Mouse (Mus musculus) cerebellum, postnatal 14 days (tissue): ENCODE data around the gene Haus3.

Source experiments
- DNase-seq, 2 experiments: peaks; one replicate each; pipeline ENCODE4 v3.0.0; 2021; ENCODE audit warnings: mixed read lengths in 2 of 2

Haus3 gene

DNA sequence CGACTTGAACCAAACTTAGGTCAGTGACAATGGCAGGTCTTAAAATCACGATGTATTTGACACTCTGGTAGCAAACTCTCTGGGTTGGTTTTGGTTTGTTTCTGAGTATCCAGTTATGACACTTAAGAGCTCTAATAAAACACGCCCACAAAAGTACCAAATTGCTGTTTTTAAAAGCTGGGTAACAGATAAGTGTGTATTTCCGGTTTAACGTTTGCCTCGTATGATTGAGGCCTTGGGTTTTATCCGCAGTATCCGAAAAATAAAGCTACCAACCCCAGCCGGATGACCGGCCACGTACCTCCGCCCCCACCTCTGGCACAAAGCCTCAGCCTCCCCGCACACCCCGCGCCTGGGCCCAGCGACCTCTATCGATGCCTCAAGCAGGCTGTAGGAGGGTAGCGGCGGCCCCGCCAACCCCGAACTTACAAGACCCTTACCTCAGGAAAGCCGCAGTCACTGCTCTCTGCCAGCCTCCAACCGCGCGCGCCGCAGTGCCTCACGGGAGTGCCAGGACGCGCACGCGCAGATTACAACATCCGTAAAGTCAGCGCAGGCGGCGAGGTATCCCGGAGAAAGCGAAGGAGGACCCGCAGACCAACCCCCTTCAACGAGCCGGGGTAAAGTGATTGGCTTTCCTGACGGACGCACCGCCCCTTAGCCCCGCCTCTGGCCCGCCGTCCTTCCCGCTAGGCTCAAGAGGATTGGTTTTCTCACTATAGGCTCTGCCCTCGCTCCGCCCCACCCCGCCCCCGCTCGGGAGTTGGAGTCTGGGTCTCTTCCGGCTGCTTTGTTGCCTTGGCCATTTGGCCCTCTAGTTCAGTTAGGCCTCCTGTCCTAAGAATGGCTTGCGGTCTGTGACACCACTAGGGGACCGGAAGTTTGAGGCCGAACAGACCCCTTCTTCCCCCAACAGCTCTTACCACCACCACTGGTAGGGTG, at the start of gene Haus3, which contains the start of gene Poln:
Gene Haus3, minus strand, starts transcription at position 578 of the 942 bp plus-strand sequence.
Gene Poln, minus strand, starts transcription at position 499 of the 942 bp plus-strand sequence.
- peak; percentile 97 for DNase-seq

DNA sequence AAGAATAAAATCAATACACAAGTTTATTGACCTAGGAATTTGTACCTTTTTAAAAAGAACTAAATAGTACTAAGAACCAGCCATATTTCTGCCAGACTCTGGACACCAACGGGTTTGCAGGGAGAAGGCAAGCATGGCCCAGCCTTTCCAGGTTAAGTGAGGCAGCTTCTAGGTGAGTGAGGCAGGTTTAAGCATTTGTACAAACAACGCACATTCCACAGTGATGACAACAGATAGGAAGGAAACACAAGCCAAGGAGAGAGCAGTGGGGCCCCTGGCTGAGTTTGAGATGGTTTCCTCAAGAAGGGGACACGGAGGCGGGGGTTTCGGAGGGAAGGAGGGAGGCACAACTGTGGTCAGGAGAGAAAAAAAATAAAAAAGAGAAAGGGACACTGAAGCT, 49.3 kb upstream of the Haus3 start:
- DNase-seq: no peak

DNA sequence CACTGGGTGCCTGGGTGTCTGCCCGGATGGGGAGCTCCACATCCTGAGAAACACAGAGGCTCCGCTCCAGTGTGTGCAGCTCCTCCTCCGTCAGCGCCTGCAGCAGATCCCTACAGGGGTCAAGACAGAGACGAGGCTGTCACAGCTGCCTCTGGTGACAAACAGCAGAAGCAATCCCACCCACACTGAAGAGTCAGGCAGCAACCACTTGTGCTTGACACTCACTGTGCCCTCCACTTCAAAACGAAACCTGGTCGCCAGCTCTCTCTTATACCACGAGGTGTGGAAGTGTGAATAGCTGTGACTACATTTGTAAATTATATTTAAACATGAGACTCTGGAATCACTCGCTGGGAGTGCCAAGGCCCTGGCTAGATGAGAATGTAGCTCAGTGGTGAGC, 48.4 kb upstream of the Haus3 start:
- no peak for DNase-seq

DNA sequence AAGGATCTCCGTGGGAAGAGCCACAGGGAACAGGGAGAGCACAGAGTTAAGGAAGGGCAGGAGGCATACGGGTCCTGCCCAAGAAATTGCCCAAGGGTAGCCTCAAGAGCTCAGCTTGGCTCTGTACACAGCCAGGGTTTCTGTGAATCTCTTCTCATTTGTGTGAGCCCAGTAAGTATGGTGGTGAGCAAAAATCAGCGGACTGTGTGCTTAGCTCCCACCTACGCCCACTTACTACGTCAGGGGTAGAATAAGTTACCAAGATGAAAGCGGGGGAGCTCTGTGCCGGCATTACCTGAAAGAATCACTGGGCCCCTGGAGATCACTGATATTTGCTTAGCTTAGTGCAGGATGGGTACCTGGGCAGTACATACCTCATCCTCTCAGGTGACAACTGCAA, 46.7 kb upstream of the Haus3 start:
- DNase-seq: no peak

DNA sequence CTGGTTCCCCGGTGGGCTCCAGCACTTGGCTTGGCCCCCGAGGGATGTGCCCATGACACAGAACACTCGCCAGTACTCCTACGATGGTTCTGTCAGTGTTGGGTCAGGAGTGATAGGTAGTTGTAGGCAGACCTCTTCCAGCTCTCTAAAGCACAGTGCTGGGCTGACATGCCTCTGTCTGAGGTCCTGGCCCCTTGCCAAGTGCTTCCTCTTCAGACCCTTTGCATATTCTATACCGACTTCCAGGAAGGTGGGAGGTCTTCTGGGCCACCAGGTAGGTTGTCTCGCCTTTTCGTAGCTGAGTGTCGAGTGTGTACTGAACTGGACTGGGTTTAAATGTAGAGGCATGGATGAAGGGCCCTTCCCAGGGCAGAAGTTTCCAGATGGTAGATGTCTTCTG, 44.3 kb upstream of the Haus3 start:
- DNase-seq: peak; percentile 53 to 60

DNA sequence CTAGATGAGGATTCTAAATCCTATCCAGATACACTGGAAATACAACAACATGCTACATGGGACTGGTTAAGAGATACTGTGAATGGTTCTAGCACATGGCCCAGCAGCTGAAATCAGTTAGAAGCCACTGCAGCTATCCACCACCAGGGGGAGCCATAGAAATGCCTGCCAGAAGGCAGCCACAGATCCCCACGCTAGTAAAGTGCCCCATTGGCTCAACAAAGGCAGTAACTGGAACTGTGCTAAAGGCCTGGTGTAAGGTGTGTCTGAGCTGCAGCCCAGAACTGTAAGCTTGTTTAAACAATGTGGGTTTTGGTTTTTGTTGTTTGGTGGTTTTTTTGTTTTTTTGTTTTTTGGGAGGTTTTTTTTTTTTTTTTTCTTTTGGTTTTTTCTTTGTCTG, 41.0 kb upstream of the Haus3 start:
- peak; percentile 86 to 87 for DNase-seq

DNA sequence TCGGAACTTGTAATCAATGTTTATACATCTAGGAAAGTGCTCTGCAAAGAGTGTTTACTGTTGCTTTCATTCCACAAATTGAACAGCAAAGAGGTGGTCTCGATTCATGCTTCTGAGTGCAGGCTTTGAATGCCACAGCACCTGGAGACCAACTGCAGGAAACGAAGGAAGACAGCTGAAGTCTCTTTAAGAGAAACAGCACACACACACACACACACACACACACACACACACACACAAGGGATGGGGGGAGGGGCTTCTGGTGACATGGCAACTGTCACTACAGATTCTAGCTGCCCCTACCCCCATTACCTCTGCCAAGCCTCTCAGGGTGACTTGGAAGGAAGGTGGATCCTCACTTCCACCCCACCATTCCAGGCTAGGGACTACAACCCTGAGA, 38.2 kb upstream of the Haus3 start:
- DNase-seq: no peak

DNA sequence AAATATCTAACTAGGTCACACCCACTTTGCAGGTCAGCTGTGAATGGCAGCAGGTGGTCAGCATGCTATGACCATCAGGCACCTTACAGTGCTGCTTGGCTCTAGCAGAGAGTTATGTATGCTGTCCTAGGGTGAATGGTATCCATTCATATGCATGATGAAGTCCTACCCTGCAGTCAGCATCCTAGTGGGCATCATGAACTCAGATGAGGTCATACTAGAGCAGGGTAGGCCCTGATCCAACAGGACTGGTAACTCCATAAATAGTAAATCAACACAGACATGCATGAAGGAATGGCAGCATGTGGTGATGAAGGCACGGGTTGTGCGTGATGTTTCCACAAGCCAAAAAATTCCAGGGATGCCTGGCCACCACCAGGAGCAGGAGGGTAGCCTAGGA, 36.5 kb upstream of the Haus3 start:
- peak; percentile 61 to 72 for DNase-seq

DNA sequence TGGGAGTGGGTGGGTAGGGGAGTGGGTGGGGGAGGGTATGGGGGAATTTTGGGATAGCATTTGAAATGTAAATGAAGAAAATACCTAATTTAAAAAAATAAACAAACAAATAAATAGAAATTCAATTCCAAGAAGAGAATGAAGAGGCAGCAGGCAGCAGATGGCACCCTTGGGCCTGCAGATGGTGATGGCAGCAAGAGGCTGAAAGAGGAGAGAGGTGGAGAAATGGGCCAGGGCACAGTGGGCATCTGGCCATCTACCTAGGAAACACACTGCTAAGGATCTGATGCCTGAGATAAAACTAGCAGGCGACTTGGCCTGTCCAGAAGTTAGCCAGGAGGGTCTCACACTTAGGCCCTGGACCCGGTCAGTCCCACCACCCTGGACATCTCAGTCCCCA, 35.6 kb upstream of the Haus3 start:
- peak; percentile 92 for DNase-seq

DNA sequence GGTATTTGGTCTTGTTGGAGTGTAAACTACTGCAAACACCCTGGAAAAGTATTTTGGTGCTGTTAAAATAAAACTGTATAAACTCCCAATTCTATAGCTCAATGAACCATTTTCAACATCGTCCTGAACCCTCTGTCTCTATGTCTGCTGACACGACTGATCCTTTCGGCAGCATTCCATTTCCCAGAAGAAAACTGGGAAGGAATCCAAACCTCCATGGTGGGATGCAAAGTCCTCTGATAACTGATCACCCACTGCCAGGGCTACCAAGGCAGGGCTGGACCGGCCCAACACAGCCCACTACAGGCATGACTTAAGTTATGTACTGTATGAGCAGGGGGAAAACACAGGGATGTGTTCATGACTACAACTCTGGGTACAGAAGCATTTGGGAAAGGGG, 32.7 kb upstream of the Haus3 start:
- DNase-seq: peak in 1 of 2 experiments; percentile 59

DNA sequence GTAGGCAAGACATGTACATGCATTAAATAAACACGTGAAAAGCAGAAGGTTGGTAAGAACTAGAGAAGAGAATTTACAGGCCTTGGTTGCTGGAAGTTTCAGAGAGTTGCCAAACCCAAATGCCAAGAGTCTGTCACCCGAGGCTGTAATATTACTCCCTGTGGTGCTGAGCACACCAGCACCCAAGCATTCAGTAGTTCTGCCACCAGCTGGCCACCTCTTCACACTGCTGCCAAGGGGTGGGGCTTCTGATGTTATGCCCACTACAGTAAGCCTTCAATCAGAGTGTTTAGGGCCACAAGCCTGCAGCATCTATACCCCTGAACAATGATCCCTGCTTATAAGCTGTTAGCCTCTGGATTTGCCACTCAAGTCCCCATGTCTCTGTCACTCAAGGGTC, 32.1 kb upstream of the Haus3 start:
- DNase-seq: no peak

DNA sequence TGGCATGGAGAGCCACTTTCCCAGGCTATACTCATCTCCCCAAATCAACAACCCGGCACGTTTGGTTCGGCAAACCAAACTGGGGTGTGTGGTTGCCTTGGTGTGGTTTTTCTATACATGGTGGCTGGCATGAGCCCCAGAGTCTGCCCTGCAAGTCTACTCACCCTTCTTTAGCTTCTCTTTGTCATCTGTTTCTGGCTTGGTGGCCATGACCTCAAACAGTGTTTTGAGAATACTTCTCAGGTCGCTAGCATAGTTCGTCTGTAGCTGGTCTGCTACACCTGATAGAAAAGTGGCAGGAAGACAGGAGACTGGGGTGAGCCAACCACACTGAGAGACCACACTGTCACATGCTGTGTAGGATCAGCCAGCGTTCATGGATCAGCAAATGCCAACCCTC, 29.3 kb upstream of the Haus3 start:
- DNase-seq: no peak

DNA sequence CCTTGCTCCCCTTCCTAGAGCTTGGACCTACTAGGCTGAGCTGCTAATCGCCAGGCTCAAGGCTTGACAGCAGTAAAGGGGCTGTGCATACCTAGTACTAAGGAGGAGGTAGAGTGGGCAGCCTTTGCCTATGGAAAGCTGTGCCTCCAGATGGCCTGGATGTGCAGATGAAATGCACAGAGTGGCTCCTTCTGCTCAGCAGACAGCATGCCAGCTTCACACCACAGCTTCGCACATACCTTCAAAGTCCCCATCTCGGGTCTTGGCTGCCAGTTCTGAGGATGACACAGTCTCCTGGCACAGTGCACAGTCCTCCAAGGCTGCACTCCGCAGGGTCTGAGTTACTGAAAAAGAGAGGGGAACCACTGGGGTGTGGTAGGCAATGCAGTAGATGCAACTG, 27.9 kb upstream of the Haus3 start:
- peak; percentile 73 for DNase-seq

DNA sequence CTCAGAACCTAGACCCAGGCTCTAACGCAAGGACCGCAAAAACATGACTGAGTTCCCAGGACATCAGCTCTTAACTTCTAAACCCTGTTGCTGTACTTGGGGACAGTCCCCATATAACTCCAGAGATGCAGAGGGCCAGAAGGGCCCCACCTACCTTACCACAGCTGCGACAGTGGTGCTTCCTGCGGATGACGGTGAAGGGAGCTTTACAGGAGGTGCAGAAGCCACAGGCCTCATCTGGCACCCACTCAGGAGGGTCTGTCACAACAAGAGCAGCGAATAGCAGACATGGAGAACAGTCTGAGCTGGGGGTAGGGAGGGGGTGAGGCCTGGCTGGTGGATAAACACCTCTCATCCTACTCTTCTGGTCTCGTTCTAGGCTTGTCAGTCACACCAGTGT, 27.1 kb upstream of the Haus3 start:
- no peak for DNase-seq

DNA sequence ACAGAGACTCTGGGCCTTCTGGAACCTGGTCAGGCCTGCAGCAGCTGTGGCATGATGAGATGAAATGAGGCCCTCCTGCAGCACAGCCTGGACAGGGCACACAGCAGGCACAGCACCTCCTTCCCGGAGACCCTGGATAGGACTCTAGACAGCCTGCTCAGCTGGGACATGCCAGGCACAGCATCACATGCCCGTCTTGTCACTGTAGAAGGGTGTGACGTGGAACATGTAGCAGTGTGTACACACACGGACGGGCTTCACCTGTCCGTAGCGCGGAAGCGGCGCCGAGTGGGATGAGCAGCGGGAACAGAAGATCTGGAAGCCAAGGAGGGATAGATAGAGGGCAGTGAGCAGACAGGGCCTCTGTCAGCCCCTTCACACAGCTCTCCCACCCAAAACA, 26.5 kb upstream of the Haus3 start:
- peak in 1 of 2 experiments; percentile 6 for DNase-seq

DNA sequence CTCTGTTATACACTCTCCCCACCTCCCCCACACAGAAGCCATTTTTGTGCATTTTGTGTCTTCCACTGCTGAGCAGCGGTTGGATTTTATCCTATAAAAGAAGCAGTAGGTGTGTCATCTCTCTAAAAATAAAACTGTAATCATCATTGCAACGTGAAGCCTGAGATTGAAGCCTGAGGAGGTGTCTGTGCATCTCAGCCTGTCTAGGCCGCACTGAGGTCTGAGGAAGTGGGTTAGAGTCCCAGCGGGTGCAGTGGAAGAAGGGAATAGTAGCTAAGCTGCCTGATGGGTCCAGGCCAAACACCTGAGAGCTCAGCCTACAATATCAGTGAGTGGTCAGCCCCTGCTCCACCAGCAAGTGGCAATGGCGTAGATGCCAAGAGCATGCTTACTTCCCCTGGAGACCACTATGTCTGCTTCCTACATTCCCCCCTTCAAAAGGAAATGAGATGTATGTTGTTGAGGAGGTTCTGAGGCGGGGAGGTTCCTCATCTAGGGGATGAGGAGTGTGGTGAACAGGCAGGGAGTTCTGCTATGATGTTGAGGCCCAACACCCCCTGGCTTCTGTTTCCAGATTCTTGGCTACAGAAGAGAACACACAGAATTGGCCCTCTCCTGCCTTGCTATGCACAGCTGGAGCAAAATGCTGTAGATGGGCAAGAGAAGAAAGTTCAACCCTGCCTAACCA, 25.8 kb upstream of the Haus3 start:
- DNase-seq: no peak

DNA sequence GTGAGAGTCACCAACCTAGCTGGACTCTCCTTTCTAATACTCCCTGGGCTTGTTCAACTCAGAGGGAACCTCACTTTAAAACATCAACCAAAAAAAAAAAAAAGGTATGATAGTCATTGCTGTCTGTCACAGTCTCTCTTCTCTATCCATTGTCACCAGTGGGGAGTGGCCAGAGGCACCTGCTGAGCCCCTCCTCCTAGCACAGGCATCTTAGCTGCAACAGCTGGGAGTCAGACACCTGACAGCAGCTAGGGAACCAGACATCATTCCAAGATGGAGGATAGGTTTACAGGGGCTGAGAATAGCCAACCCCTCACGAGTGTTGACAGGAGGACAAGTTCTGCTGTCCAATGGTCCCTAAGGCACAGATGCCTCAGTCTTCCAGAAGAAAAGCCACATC, 25.1 kb upstream of the Haus3 start:
- no peak for DNase-seq

DNA sequence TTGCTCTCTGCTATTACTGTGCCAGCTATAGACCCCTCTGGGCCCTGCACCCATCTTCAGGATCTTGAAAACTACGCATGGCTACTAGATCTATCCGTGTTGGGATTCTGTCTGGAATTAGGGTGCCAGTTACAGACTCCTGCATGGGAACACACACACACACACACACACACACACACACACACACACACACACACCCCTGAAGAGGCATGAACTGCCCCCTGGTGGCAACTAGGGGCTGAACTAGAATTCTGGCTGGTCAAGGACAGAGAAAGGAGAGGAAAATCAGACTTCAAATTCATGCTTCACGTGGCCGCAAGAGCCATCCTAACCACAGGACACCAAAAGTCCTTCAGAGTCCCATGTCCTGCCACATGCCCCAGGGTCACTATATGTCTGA, 22.5 kb upstream of the Haus3 start:
- peak in 1 of 2 experiments; percentile 60 for DNase-seq

DNA sequence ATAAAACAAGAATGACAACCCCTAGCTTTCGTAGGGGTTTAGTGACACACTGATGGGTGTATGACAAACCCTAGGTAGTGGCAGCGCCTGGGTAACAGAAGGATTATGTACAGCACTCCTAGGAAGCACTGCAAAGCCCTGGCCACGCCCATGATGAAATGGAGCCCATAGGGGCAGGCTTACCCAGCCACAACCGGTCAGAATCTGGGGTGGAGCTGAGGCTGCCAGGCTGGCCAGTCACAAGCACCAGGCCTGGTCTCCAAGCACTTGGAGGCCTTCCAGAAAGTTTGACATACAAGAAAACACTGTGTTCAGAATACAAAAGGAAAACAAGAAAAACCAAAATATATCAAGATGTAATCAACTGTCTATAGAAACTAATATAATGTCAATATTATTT, 21.7 kb upstream of the Haus3 start:
- peak in 1 of 2 experiments; percentile 62 for DNase-seq

DNA sequence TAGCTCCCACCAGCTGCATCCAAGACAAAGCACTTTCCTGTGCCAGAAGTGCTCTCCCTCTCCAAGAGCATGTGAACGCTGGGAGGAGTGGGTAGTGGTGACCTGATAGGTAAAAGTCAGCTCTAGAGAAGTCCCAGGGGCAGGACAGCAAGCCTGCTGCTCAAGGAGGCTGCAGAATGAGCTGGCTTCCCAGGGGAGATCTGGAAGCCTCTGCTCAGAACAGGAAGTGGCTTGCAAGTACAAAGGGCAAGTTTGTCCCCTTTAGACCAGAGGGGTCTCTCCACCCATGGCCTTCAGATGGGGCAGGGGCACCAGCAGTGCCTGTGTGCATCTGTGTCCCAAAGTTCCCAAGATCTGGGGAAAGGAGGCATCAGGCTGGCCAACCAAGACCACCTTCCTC, 20.2 kb upstream of the Haus3 start:
- DNase-seq: peak in 1 of 2 experiments; percentile 15

DNA sequence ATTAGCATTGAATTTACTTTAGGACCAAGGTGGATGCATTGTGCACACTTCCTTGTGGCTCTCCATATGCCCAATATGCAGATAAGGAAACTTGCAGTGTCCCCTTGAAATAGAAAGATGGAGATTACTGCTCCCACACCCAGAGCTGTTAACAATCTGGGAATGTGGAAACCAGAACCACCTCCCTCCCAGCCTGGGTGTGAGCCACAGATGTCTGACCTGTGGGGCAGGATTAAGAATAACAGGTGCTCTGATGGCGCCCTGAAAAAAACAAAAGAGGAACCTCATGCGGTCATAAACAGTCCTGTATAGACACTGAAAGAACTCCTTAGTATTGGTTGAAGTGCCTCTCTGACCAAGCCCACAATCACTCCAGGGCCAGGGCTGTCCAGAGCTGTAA, 19.5 kb upstream of the Haus3 start:
- peak in 1 of 2 experiments; percentile 17 for DNase-seq

DNA sequence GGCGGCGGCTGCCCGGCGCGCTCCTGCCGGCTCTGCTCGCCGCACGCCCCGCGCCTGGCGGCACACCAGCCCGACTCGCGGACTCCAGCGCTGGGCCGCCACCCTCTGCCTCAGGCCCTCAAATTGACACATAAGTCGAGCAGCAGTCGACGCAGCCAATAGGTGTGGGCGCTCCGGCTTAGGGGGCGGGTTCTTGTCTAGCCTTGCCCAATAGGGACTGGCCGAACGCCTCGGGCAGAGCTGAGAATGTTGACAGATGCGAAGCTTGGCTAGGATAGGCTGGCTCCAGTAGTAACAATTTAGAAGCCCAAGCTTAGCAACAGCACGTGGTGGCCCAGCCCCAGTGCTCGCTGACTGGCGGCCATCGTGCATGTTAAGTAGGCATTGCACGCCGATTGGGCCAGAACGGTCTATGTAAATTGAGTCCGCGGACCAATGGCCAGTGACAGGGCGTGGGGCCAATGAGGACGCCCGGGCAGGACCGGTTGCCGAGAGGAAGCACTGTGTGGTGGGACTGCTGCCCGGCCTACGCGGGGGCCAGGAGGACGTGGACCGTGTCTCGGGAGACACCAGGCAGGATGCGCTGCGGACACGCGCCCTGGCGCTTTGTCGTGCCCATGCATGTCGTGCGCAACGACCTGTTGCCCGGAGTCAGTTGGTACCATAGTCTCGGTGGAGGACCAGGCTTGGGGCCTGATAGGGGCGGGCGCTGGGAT, 18.4 kb upstream of the Haus3 start, which contains the start of gene Mxd4:
Gene Mxd4, minus strand, starts transcription at position 120 of the 716 bp plus-strand sequence.
- DNase-seq: peak; percentile 100

DNA sequence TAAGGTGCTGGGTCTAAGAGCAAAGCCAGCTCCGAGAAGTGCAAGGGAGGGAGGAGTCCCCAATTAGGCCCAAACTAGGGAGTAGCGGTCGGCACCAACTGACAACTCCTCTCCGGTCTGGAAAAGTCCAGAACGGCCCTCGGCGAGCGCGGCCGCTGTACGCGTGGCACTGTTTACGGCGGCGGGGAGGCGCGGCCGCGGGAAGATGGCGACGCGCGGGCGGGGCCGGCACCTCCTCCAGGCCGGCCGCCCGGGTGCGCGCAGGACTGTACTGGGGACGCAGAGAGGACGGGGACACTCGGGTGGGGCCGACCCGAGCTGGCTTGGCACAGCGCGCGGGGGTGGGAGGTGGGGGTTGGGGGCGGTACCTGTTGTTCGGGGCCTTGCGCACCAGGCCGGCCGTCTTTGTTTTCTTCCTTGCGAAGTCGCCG, 17.6 kb upstream of the Haus3 start:
- peak; percentile 66 to 67 for DNase-seq
